Mouse (Mus musculus) CD4-positive, CD25-positive, alpha-beta regulatory T cell, adult 2 months (primary cell): ENCODE data around the gene Tenm4.

ENCODE experiments used
- DNase-seq: peaks from one replicate; pipeline ENCODE4 v3.0.0-alpha.2; 2012; ENCODE audit warnings: low read depth, low spot score

Gene Tenm4

DNA sequence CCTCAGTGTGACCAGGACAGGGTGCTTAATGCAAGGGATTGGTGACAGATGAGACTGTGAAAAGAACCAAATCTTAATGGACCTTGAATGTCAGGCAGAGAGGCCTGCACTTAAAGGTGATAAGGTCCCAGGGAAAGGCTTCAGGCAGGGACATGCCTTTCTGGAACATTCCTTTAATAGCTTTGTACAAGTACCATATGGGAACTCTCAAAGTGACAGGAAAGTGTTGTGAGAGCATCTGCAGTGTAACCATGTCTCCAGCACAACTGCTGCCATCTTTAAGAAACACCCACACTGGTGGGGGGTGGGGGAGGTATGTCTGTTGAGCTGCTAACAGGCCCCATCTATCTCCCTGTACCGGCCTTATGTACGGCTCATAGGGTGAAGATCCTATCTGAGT is 506.0 kb downstream of the Tenm4 start:
- no peak for DNase-seq

DNA sequence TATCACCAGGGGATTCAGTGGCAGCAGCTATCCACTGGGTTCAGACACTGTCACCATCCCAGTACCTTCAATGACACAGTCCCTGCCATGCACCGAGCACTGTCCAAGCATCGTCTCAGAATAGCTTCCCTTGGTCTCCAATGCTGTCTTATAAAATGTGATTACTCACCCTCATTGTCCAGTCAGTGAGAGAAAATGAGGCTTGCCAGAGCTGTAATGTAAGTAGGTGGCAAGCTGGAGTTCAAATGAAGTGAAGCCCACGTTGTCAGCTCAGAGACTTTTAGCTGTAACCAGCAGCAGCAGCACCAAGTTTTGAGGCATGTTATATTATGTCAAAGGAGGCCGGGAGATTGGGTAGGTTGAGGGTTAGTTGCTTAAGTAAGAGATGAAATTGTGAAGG is 507.2 kb downstream of the Tenm4 start:
- DNase-seq, result no peak

DNA sequence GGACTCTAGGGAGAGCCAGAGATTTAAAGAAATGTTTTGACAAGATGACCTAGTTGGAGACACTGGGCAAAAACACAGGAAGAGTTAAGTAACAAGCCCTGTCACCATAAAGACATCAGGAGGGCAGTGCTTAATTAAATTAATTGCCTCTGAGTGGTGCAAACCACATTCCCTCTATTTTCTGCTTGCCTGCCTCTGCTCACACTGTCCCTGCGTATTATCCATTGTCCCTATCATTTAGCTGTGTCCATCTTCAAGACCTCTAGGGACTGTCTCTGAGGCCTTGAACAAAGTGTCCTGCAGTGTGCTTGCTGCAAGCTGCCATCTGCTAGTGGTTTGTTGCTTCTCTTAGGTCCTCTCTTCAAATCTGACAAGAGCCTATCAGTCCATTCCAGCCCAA is 508.7 kb downstream of the Tenm4 start:
- DNase-seq, result no peak

DNA sequence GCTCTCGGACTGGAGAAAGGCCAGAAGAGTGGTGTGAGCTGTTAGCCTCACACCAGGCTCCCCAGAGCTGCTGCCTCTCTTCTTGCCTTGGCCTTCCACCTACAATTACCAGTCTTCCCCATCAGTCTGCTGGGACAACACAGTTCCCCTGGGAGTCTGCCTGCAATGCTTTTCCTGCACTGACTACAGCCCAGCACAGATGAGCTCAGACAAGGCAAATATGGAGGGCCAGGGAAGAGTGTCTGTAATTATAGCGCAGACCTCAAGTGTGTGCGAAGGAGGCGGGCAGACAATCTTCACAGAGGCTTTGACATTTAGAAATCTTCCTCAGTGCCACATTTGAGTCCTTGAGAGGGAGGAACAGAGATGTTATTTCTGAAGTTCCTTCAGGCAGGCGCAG is 509.4 kb downstream of the Tenm4 start:
- DNase-seq, result no peak

DNA sequence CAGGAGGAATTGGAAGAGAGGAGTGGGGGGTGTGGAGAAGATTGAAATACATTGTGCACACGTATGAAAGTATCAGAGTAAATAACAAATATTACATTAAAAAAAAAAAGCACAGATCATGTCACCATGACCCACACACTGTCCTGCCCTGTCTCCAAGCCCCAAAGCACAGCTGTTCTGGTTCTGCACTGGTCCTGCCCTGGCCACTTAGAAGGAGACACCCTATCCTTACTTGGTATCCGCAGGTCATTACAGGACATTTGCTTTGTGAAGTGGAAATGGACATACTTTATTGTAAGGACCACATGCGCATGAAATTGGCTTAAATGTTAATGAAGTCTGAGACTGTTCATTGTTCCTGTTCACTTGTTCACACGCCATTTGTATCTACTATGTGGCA is 510.8 kb downstream of the Tenm4 start:
- no peak for DNase-seq

DNA sequence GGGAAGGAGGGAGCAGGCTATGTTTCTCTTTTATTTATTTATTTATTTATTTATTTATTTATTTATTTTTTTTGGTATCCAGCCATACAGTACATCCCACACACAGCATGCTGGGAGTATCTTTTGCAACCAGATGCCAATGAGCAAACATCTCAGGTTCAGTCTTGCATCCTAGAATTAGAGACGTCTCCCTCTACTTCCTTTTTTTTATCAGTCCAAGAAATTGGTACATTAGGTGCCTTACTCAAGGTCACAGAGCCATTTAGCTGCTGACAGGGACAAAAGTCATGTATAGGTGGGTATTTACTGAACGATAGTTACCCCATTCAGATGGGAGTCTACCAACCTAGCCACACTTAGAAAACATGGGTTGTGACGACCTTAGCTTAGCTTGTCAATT is 517.1 kb downstream of the Tenm4 start:
- DNase-seq, result no peak

DNA sequence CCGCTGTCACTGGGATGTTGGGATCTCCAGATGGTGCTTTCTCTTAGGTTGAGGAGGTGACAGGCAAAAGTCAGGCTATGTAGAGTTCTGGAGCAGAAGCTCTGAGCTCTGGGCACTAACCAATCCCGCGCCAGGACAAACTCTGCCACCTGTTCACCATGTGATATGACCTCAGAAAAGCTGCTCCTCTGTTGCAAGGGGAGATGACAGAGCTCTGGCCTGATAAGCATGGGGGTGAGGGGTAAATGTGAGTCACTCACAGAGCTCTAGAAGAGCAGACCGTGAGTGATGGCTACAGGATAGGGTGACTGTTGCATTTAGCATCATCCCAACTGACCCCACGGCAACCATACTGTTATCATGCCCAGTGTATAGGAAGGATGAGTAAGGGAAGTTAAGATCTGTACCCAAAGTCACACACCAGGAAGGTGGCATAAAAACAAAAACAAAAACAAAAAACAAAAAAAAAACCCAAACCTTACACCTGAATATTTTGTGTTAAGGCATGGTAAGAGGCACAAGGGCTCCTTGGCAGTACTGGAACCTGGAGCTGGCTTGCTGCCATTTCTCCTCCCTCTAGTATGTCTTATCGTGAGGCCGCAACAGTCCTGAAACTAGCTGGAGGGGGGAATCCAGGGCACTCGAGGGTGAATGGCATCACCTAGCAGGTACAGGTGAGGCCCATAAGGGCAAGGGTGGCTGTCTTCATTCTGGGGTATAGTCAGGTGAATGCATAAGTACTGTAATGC is 530.2 kb downstream of the Tenm4 start:
- DNase-seq, result no peak

DNA sequence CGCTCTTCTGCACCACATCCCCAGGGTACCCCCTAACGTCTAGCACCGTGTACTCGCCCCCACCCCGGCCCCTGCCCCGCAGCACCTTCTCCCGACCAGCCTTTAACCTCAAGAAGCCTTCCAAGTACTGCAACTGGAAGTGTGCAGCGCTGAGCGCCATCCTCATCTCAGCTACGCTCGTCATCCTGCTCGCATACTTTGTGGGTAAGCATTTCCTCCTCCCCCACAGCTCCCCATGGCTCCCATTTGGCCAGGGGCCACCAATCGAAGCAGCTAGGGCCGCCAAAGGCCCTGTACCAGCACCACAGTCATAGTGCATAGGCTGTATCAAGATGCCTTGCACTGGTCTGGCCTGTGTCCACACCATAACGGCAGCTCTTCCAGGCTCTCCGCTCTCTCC is 532.9 kb downstream of the Tenm4 start:
- DNase-seq, result no peak

DNA sequence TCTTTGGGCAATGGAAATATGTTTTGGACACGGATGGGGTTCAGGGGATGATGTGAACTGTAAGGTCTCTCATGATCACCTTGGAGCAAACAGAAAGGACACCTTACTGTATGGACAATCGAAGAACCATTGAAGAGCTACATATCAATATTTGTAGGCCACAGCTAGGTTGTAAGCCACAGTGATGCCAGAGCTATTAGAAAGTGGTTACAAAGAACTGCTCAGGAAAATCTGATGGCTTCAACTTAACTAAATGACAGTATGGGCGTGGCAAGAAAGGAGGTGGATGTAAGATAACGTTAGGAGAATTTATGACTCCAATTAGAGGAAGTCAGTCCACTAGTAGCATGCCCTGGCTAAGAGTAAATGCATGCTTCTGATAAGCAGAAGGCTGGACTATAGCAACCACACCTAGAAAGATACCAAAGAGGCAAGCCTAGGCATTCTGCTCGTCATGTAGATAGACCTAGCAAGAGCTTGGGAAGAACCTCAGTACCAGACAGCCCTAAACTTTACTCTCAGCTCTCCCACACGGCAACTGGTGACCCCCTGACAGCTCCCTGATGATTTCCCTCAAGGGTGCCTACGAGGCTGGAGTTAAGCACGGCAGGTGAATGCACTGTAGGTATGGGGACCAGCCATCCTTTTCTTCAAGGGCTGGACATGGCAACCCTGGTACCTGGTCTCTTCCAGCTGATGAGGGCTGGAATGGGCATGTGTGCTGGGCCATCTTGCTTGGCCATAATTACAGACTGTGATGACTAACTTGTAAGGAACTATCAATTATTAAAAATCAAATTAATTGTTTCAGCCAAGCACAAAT is 534.5 kb downstream of the Tenm4 start:
- no peak for DNase-seq

DNA sequence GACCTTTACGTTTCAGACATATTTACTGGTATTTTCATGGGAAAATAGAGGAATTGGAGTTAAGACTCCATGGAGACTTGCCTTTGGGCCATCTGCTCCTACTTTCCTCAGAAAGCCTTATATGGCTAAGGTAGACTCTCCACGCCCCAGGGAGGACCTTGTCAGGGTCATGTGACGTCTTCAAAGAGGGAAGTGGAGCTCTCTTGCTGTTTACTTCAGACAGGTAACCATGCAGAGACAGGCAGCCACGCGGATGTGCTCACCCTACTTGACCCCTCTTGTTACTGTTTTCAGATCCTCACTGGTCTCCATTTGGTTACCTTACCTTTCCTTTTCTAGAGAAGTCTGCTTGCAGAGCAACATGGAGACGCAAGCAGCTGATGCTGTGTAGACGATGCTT is 535.5 kb downstream of the Tenm4 start:
- no peak for DNase-seq

DNA sequence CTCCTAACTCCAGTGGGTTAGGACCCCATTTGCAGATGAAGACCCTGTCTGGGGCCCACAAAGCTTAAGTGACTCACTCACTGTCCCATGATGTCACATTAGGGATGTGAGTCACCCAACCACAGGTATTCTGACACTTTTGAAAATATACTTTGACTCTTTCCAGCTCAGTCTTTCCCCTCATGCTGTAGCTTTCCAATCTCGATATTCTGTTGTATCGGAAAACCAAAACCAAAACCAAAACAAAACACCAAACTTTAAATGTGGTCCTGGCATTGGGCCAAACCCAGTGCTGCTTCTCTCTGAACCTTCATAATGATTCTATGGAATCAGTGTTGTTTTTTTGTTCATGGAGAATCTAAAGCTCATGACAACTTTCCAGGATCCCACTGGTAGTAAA is 536.1 kb downstream of the Tenm4 start:
- peak; percentile 17 for DNase-seq

DNA sequence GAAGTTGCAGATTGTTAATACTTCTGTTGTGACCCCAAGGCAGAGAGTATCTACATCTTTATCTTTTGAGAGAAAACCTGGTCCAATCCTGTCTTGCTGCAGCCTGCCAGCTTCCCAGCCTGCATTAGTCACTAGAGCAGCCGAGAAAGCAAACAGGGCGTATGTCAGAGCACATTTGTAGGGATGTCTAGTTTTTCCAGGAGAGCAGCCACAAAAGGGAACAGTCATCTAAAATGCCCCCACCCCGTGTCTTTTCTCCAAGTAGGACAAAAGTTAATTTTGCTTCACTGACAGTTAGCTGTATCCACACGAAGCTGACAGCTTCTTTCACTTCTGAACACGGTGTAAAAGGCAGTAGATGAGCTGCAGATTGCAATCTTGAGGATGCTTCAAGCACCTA is 537.0 kb downstream of the Tenm4 start:
- DNase-seq, result no peak

DNA sequence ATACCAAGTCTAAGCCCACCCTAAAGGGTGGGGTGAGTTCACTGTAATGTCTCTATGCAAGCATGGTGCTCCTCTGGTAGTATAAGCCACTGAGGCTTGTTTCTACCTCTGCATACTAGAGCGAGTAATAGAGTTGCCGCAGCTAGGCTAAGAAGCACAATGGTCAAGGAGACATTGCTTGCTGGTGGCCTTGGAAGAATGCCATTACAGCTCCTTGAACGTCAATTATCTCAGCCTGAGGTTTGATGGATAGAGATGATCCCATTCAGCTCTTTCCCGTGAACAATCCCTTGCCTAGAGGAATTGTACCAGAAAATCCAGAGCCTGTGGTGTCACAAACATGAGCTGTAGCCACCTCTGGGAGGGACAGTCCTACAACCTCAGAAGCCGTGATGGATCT is 537.5 kb downstream of the Tenm4 start:
- DNase-seq, result no peak

DNA sequence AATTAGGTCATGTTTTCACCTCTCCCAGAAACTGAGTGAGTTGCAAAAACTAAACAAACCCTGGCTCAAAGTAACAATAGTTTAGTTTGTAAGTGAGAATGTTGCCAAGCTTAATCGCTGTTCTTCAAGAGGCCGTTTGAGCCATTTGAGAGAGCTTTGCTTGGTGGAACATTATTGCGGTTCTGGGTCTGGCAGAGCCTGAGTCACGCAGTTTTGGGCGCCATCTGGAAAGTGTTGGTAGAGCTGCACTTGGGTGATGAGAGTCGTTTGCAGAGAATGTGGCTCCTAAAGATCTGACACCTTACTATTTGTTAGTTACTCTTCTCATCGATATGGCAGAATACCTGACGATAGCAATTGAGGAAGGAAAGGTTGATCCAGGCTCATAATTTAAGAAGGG is 537.9 kb downstream of the Tenm4 start:
- no peak for DNase-seq

DNA sequence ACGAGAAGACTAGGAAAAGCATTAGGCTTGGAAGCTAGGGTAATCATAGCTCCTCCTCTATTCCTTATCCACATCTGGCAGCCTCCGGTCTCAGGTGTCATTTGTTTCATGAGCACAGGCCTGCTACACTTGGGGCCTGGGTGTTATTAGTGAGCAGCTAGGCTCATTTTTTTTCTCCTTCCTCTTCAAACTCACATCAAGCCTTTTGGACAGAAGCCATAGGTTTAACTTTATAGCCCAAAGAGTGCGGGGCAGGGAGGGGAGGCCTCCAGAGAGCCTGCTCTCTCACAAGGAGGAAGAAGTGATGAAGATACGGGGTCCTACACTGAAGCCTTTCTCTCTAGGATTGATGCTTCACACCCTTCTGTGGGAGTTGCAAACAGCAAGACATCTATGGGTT is 538.8 kb downstream of the Tenm4 start:
- no peak for DNase-seq

DNA sequence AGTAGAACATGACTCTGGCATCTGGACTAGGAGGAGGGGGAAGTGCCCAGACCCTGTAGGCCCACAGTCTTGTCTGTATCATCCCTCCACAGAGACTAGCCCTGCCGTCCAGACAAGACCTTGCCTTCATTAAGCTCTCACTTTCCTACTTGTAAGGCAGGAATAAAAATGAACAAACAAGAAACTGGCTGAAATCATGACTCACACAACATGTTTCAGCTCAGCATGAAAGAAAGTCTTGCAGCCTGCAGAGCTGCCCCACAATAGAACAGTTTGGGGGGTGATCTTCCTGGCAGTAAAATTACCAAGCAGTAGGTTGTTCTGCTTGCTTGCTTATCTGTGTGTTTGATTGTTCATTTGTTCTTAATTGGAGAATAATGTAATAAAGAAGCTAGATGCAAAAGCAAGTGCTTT is 539.6 kb downstream of the Tenm4 start:
- DNase-seq, result no peak

DNA sequence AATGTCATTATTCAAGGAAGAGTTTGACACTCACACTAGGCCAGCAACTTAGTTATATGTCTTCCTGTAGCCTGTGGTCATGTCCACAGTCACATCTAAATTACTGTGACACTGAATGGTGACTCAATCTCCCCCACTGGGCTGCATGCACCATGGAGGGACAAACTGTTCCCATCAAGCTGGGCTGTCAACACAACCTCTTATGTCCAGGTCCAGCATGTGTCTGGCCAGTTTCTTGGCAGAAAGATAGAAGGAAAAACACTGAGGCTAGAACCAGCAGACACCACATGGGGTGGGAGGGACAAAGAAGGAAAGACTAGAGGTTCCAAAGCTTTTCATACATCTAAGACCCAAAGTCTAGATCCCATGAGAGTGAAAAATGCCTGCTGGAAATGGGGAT is 541.8 kb downstream of the Tenm4 start:
- no peak for DNase-seq

DNA sequence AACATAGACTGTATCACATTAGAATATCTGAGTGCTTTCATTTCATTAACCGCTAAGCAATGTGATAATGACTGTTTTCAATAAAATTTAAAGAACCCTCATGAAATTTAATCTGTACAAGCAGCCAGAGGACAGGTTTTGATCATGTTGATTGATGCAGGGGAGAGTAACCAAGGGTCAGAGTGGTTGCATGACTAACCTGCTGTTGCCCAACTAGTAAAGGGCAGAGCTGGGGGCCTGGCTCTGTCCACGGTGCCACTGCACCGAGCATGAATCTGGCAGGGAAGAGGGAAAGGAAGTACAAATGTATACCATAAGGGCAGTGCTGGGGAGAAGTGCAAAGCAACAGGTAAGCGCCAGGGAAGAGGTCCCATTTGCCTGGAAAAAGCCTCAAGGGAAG is 545.9 kb downstream of the Tenm4 start:
- no peak for DNase-seq

DNA sequence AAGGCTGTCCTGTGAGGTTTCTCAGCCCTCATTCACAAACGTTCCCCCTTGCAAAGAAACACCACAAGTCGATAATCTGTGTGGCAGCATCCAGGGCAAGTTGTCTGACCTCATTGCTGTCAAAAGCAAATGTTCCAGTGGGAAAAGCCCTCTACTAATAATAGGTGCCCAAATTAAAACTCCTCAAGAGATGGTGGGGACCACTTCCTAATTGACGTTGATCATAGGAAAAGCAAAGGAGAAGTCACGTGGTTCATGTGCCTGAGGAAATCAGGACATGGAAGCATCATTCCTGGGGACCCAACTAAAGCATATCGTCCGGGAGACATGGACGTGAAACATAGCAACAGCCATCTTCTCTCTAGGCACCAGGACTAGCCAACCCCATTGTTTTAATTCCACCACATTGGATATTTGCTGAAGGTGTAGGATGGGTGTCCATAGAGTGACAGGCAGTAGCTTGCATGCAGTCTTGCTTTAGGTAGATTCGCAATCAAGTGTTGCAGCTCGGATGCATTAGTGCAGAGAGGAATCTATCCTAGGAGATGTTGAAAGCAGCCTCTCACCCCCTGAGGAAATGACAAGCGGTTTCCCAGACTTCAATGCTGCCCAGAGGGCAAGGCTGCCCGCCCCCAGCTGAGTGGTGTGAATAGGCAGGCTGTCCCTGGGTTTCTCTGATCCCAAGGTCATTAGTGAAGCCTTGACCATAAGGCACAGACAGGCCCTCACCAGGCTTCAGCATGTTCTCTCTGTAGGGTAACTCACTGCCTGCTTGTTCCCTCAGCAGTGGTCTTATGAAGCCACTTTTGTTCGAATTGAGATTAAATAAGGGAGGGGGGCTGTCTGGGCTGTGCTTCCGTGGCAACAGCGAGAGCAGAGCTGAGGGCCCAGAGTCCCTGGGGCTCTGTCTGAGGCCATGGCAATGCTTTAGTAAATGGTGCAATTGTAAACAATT is 547.4 kb downstream of the Tenm4 start:
- DNase-seq, result no peak

DNA sequence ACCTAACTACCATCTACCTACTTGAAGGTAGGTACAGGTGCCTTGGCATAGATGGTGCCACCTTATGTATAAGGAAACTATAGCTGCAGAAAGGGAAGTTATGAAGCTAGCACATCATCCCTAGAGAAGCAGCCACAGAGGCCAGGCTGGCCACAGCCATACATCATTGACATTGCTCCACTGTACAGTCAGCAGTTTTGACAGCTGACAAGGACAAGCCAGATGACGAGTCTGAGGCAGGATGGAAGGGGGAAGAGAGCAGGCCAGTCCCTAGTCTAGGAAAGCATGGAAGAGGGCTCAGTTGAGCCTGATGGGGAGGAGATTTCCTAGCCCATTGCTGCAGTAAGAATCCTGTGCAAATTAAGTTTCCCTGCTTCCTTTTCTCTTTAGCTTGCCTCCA is 548.9 kb downstream of the Tenm4 start:
- no peak for DNase-seq

DNA sequence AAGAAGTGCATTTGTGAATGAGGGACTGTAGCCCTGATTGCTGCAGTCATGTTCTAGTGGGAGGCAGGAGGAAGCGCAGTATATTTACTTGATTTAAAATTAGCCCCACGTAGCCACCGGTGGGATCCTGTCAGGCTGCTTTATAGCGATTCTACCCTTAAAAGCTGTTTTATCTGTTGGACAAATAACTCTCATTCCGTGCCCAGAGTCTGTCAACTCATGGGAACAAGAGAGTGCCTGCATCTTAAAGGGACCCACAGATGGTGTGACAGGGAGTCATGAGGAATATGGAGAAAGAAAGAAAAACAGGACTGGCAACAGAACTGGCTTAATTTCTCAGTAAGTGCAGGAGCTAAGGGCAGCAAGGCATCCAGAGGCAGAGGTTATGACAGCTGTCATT is 549.4 kb downstream of the Tenm4 start:
- DNase-seq, result no peak

DNA sequence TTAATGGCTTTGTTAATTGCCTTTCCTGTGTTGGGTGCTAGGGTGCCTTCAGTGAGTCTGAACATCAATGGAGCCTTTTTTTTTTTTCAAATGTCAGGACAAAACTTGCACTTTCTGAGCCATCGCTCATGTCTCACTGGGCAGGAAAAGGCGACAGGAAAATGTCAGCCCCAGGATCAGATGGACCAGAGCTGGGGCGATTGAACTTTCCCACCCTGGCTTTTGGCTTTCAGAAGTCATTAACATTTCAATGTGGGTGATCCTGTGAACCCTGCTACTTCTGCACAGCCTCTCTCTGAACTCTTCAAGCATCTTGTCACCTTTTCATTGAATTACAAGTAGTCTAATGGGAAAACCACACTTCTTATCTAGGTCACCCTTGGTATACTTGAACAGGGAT is 551.8 kb downstream of the Tenm4 start:
- no peak for DNase-seq
